Mouse (Mus musculus): ENCODE results near the gene Cer1. TPM values are rescaled to one million over a fixed set of nuclear protein-coding genes. Genes with fewer than 3 reads are reported as not detected.

Cer1 gene
- polyA plus RNA-seq, 1 experiment = not detected

GRCm38 (mm10) chr4:82874791-82875190, 10.2 kb downstream of the Cer1 start:
- H3K4me1 ChIP-seq (ENCODE audit: control insufficient read depth, insufficient read depth, low read length) = no peaks in the 10 kb centered on the region

GRCm38 (mm10) chr4:82872548-82872947, 12.4 kb downstream of the Cer1 start:
- no peaks in the 10 kb centered on the region for H3K27me3 ChIP-seq (ENCODE audit: control insufficient read depth, insufficient read depth, low read length)
- H3K4me1 ChIP-seq (ENCODE audit: control insufficient read depth, insufficient read depth, low read length) = no peaks in the 10 kb centered on the region
- H3K27ac ChIP-seq (ENCODE audit: insufficient read depth, low read length) = no peak overlapping the region
- WGBS = 85% methylated on average over 4 of the region's 4 CpGs
- H3K4me3 ChIP-seq (replicated peaks; ENCODE audit: insufficient read depth, low read depth, low read length) = no peak overlapping the region
- no peak for DNase-seq
- TF ChIP-seq CTCF (IDR thresholded peaks at IDR 0.05; ENCODE audit: borderline replicate concordance, insufficient read depth, low read depth, low read length) (no peak), POLR2A (IDR thresholded peaks at IDR 0.05; ENCODE audit: borderline replicate concordance, insufficient read depth, low read length) (no peak)

More at GRCm38 (mm10) chr4:82874791-82875190, 10.2 kb downstream of the Cer1 start:
- Histone ChIP-seq H3K27me3 (ENCODE audit: control insufficient read depth, insufficient read depth, low read length) (no peaks in the 10 kb centered on the region), H3K4me3 (replicated peaks; ENCODE audit: insufficient read depth, low read depth, low read length) (no peak overlapping the region), H3K27ac (ENCODE audit: insufficient read depth, low read length) (no peak overlapping the region)
- TF ChIP-seq POLR2A (IDR thresholded peaks at IDR 0.05; ENCODE audit: borderline replicate concordance, insufficient read depth, low read length) (no peak), CTCF (IDR thresholded peaks at IDR 0.05; ENCODE audit: borderline replicate concordance, insufficient read depth, low read depth, low read length) (no peak)
- DNase-seq = no peak
- WGBS = 77% methylated on average over 4 of the region's 4 CpGs

- no peak overlapping the region for H3K27ac ChIP-seq (ENCODE audit: insufficient read depth, low read length)
- no peak overlapping the region for H3K4me3 ChIP-seq (replicated peaks; ENCODE audit: insufficient read depth, low read depth, low read length)
- TF ChIP-seq POLR2A (IDR thresholded peaks at IDR 0.05; ENCODE audit: borderline replicate concordance, insufficient read depth, low read length) = no peak
- no peak for TF ChIP-seq CTCF (IDR thresholded peaks at IDR 0.05; ENCODE audit: borderline replicate concordance, insufficient read depth, low read depth, low read length)
- no peak for DNase-seq
- 46% methylated on average over 6 of the region's 6 CpGs for WGBS
- H3K27me3 ChIP-seq (ENCODE audit: control insufficient read depth, insufficient read depth, low read length) = no peaks in the 10 kb centered on the region
- no peaks in the 10 kb centered on the region for H3K4me1 ChIP-seq (ENCODE audit: control insufficient read depth, insufficient read depth, low read length)
Measured at GRCm38 (mm10) chr4:82872121-82872520, 12.8 kb downstream of the Cer1 start.

- no peak for DNase-seq
- H3K27ac ChIP-seq (ENCODE audit: insufficient read depth, low read length) = no peak overlapping the region
- WGBS = 87% methylated on average over 6 of the region's 6 CpGs
- TF ChIP-seq CTCF (IDR thresholded peaks at IDR 0.05; ENCODE audit: borderline replicate concordance, insufficient read depth, low read depth, low read length) (no peak), POLR2A (IDR thresholded peaks at IDR 0.05; ENCODE audit: borderline replicate concordance, insufficient read depth, low read length) (no peak)
- H3K4me3 ChIP-seq (replicated peaks; ENCODE audit: insufficient read depth, low read depth, low read length) = no peak overlapping the region
- no peaks in the 10 kb centered on the region for H3K27me3 ChIP-seq (ENCODE audit: control insufficient read depth, insufficient read depth, low read length)
- no peaks in the 10 kb centered on the region for H3K4me1 ChIP-seq (ENCODE audit: control insufficient read depth, insufficient read depth, low read length)
Measured at GRCm38 (mm10) chr4:82870931-82871330, 14.0 kb downstream of the Cer1 start.

GRCm38 (mm10) chr4:82867731-82868445, 17.1 kb downstream of the Cer1 start:
- Histone ChIP-seq H3K4me1 (ENCODE audit: control insufficient read depth, insufficient read depth, low read length) (no peaks in the 10 kb centered on the region; the same call in 1 of the 2 replicates), H3K4me3 (replicated peaks; ENCODE audit: insufficient read depth, low read depth, low read length) (no peak overlapping the region), H3K27me3 (ENCODE audit: control insufficient read depth, insufficient read depth, low read length) (no peaks in the 10 kb centered on the region), H3K27ac (ENCODE audit: insufficient read depth, low read length) (no peak overlapping the region)
- no peak for DNase-seq
- WGBS = 92% methylated on average over 5 of the region's 5 CpGs
- TF ChIP-seq POLR2A (IDR thresholded peaks at IDR 0.05; ENCODE audit: borderline replicate concordance, insufficient read depth, low read length) (no peak), CTCF (IDR thresholded peaks at IDR 0.05; ENCODE audit: borderline replicate concordance, insufficient read depth, low read depth, low read length) (no peak)

GRCm38 (mm10) chr4:82867111-82867510, 17.8 kb downstream of the Cer1 start:
- WGBS = 68% methylated on average over 4 of the region's 4 CpGs
- no peaks in the 10 kb centered on the region for H3K27me3 ChIP-seq (ENCODE audit: control insufficient read depth, insufficient read depth, low read length)
- no peaks in the 10 kb centered on the region; the same call in 1 of the 2 replicates for H3K4me1 ChIP-seq (ENCODE audit: control insufficient read depth, insufficient read depth, low read length)
- no peak for DNase-seq
- TF ChIP-seq POLR2A (IDR thresholded peaks at IDR 0.05; ENCODE audit: borderline replicate concordance, insufficient read depth, low read length) = no peak
- TF ChIP-seq CTCF (IDR thresholded peaks at IDR 0.05; ENCODE audit: borderline replicate concordance, insufficient read depth, low read depth, low read length) = no peak
- H3K27ac ChIP-seq (ENCODE audit: insufficient read depth, low read length) = no peak overlapping the region
- no peak overlapping the region for H3K4me3 ChIP-seq (replicated peaks; ENCODE audit: insufficient read depth, low read depth, low read length)

- Histone ChIP-seq H3K27ac (ENCODE audit: insufficient read depth, low read length) (no peak overlapping the region), H3K4me3 (replicated peaks; ENCODE audit: insufficient read depth, low read depth, low read length) (no peak overlapping the region), H3K4me1 (ENCODE audit: control insufficient read depth, insufficient read depth, low read length) (no peaks in the 10 kb centered on the region; the same call in 1 of the 2 replicates), H3K27me3 (ENCODE audit: control insufficient read depth, insufficient read depth, low read length) (no peaks in the 10 kb centered on the region)
- WGBS = 84% methylated on average over 8 of the region's 8 CpGs
- TF ChIP-seq CTCF (IDR thresholded peaks at IDR 0.05; ENCODE audit: borderline replicate concordance, insufficient read depth, low read depth, low read length) (no peak), POLR2A (IDR thresholded peaks at IDR 0.05; ENCODE audit: borderline replicate concordance, insufficient read depth, low read length) (no peak)
- no peak for DNase-seq
Measured at GRCm38 (mm10) chr4:82864974-82865699, 19.8 kb downstream of the Cer1 start.

Data from cerebellum, adult 2 months (tissue).